Mouse (Mus musculus) megakaryocyte, embryonic 14.5 days (primary cell): ENCODE results near the gene Inpp5d.

Source experiments
- FLI1 ChIP-seq: IDR thresholded peaks from 2 replicates; pipeline ENCODE4 v1.6.1; 2012; ENCODE audit warnings: low read length, inconsistent platforms, mixed read lengths
- GATA1 ChIP-seq: IDR thresholded peaks from 3 replicates; pipeline ENCODE4 v1.6.1; 2012; ENCODE audit warnings: mixed read lengths, low read length, inconsistent platforms, borderline replicate concordance

DNA sequence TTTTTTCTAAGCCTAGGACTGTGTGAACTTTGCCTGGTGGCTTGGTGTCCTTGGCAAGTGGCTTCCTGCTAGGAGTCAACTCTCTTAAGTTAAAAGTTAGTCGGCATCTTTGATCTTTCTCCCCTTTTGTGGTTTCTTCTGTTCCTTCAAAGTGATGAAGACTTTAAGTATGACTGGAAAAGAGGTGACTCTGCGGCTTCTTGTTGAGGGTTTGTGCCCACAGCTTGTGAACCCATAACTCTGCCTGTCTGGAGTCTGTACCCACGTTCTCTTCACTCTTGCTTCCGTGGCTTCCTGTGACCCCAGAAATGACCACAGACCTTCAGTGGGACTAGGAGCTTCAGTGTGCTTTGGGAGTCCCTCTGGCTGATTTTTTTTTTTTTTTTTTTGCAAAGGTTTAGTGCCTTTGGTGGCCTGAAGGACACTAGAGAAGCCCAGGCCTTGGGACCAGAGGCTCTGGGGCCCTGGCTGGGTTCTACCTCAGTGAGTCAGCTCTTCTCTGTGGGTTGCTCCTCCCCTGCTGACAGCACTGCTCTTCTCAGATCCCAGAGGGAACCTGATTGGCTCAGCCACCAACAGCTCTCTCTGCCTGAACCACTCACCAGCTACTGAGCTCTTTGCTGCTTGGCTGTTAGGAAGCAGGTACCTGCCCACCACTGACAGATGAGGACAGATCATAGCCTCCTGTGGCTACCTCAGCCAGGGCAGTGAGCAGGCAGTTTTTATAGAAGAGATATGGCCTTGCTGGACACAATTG, 17.2 kb downstream of the Inpp5d start:
- no peak for TF ChIP-seq GATA1
- TF ChIP-seq FLI1, result no peak
